Mouse (Mus musculus): ENCODE data around the gene Slc9a8.

DNA sequence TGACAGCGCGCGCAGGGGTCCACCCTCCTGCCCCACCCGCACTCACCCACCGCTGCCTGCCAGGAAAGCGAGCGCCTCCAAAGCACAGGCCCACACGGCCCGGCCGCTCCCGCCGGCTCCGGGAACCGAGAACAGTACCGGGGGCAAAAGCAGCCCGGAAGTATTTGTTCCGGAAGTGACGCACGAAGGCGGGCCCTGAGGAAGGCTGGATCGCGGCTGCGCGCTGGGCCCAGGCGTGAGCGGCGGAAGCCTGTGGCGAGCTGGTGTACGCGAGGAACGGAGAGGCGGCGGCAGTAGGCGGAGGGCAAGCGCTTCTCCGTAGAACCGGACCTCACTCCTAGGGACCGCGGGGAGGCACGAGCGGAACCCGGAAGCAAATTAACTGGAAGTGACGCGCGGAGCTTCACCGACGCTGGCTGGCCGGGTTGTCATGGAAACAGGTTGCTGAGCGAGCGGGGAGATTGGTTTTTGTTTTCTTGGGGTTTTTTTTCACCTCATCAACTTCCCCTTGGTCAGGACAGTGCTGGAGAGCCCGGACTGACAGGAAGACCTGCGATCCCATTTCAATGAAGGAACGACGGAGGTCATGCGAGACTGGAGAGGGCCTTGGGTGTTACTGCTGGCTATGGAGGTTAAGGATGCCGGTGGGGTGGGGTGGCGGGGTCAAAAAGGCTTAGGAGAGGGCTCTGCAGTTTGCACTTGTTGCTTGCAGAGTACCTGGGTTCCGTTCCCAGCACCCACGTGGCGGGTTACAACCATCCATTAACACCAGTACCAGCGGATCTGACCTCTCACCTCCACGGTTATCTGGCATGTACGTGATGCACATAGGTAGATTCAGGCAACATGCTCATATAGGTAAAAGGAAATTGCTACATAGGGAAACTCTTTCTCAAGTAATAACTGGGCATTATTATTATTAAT lies 71.5 kb downstream of the Slc9a8 start, which contains the start of gene Spata2:
- TF ChIP-seq CTCF (IDR thresholded peaks at IDR 0.05; ENCODE audit: low read depth) = no peak; the same call in 1 of the 2 replicates
- TF ChIP-seq EP300 (optimal IDR thresholded peaks at IDR 0.05) = no peak

All from stomach, postnatal 0 days (tissue).